Mouse (Mus musculus) embryo, embryonic 10 days (tissue): ENCODE measurements around the gene Mta2.

Source experiments
- DNase-seq: peaks from one replicate; pipeline ENCODE4 v3.0.0-alpha.2; 2015; ENCODE audit warnings: low spot score

Gene Mta2

DNA sequence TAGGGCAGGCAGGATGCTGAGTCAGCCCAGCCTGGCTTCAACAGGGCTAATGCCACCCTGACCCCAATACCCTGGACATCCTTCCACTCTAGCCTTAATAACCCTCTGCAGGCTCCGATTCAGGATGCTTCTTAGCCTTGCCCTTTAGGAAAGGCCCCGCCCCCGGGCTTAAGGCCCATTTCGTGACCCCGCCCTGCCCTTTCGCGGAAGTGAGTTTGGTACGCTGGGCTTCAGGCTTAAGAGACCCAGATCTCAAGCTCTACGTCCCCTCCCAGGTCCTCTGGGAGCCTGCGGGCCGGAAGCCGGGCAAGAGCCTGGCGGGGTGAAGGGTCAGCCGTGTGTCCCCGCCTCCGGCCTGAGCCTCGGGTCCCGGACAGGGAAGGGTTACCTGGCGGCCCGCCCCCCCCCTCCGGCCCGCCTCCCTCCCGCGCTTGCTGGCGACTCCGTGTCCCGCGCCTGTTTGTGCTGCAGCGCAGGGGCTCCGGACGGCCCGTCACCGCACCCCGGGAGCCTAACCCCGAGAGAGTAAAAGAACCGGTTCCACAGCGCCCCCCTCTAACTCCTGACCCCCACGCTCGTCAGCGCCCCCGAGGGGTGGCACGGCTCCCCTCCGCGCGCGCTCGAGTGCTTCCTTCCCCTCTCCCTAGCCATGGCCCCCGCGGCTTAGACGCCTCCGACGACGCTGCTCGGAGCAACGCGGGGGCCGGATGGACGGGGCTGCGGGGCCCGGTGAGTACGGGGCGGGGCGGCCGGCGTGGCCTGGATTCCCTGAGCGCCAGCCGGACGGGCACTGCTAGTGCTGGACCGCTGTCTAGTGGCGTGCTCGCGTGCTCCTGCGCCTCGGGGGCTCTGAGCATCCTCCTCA lies 12.2 kb upstream of the Mta2 start, which contains the start of the genes Rom1 and Eml3:
TSS of gene Rom1 (minus strand) at position 133 of the 865 bp plus-strand sequence.
TSS of gene Eml3 (plus strand) at position 329 of the 865 bp plus-strand sequence.
- peak; percentile 90 for DNase-seq

DNA sequence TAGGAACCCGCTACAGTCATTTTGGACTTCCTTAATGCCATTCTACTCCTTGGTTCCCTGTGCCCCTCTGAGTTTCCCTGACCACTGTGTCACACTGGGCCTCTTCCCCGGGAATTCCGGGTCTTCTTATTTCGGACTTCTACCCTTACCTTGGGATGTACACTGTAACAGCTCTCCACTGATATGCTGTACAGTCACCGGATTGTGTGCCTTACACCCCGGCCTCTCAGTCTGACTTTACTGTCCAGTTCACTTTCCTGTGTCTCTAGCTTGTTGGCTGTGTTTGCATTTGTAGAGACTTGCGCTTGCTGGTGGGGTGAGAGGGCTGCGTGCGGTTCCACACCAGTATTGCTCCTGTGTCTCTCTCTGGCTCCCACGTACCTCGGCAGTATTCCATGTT lies 11.6 kb upstream of the Mta2 start:
- DNase-seq: peak; percentile 25

DNA sequence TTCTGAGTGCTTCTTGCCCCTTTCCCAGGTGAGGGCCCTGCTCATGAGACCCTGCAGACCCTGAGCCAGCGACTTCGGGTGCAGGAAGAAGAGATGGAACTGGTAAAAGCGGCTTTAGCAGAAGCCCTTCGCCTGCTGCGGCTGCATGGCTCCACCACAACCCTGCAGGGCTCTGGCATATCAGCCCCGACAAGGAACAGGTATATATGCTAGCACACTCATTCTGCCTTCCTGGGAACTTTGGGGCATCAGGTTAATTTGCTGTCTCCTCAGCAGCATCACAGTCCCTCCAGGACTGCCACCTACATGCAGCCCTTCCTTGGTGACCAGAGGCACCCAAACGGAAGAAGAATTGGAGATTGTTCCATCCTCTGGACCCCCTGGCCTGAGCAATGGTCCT lies 10.9 kb upstream of the Mta2 start:
- DNase-seq: no peak

DNA sequence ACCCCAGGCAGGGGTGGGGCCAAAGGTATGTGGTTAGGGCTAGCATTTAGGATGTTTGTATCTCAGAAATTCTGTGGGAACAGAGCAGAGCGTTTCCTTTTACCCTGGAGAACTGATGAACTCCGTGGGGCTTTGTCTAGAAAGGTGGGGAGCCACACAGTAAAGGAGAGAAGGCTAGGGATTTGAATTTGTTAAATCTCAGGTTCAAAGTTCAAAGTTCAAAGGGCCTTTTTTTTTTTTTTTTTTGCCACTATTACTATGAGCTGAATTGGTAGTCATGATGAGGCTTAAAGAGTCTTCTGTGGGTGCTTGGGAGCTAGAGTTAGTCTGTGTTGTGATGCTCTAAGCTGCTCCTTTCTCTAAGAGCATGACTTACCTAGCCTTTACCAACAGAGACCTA lies 4.9 kb upstream of the Mta2 start:
- DNase-seq: no peak

DNA sequence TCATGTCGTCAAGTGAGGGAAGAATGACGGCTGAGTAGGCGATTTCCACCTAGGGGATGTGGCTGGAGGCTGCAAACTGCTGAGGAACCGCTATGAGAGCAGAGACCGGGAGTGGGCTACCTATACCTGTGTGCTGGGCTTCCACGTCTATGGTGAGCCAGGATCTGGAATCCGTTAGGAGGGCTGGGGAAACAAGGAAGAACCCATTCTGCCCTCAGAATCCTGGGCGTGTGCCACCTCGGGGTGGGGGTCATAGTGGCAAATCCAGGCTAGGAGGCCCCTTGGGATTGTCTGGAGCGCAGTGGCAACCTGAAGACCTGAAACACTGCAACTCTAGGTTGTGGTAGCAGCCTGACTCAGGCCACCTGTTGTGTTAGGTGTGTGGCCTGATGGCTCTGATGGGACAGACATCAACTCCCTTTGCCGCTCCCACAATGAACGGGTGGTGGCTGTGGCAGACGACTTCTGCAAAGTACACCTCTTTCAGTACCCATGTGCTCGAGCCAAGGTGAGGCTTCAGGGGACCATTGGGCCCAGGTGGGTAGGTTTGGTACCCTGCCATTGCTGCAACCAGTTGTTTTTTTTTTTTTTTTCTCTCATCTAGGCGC lies 1.0 kb upstream of the Mta2 start:
- DNase-seq: no peak

DNA sequence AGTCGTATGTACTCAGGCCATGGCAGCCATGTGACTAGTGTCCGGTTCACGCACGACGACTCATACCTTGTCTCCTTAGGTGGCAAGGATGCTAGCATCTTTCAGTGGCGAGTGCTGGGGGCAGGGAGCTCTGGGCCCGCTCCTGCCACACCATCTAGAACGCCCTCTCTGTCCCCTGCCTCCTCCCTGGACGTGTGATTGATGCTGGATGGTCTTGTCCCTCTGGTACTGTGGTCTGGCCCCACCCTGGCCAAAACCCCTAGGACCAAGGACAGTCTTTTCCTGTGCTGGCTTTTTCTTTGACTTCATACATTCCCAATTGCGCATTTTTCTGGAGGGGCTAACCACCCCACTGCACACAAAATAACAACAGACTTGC lies 550 bp upstream of the Mta2 start:
- DNase-seq: peak; percentile 33

DNA sequence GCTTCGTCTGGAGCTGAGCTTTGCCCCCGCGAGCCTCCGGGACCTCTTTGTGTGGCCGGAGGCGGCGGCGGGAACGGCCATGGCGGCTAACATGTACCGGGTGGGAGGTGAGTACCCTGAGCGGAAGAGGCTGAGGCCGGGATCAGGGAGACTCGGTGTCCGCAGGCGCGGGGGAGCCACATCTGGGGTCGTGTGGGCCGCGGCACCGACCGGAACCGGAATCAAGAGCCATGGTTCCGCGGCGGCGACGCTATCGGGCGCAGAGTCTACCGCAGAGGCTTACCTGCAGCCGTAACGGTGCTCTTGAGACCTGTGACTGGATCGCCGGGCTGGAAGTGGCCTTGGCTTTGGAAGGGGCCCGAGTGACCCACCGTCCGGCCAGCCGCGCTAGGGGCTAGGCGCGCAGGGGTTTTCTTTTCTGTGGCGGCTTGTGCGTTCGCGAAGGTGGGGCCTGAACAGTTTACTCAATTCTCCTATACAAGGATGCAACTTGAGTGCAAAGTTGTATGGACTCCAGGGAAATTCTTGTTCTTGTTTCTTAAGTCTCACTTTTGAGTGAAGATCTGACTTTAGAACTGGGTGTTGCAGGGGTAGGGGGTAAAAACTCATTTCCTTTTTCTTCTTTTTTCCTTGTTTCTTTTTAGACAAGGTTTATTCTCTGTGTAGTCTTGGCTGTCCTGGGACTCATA lies 745 bp downstream of the Mta2 start:
- peak; percentile 69 for DNase-seq

DNA sequence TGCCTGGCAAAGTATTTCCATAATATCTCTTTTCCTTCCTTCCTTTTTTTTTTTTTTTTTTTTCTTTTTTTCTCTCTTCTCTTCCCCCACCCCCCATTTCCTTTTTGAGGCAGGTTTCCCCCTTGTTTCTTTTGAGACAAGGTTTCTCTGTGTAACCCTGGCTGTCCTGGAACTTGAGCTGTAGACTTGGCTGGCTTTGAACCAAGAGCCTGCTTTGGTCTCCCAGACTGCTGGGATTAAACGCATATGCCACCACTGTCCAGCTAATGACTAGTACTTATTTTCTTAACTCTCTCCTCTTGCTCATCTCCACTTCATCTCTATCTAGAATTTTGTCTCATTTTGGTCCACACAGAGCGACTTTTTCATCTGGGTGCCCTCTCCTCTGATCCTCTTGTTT lies 1.4 kb downstream of the Mta2 start:
- no peak for DNase-seq

DNA sequence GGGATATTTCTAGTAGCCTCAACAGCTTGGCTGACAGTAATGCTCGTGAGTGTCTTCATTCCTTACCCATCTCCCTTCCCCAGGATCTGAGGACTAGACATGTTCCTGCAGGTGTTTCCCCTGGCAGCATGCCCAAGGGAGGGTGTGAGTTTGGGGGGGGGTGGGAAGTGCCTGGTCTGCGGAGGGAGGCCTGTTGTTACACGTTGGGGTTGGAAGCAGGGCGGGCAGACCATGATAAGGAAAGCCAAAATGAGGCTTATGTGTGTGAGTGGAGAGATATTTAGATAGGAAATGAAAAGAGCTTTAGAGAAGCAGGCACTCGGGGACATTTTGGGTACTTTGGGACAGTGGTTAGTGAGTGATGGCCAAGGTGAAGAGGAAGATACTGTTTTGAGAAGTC lies 2.4 kb downstream of the Mta2 start:
- DNase-seq: no peak

DNA sequence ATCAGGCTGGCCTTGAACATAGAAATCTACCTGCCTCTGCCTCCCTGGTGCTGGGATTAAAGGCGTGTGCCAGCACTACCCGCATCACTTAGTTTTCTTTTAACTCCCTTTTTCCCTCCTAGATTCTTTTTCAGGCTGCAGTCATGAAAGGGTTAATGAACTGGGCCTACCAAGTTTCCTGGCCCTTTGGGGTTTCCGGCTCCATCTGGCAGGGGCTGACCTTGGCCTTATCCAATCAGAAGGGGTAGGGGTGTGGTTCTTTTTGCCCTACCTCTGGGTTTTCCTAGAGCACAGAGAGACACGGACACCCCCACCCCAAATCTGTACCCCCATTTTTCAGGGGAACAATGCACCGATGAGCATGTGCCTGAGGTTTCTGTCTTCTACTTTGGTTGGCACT lies 3.1 kb downstream of the Mta2 start:
- peak; percentile 80 for DNase-seq

DNA sequence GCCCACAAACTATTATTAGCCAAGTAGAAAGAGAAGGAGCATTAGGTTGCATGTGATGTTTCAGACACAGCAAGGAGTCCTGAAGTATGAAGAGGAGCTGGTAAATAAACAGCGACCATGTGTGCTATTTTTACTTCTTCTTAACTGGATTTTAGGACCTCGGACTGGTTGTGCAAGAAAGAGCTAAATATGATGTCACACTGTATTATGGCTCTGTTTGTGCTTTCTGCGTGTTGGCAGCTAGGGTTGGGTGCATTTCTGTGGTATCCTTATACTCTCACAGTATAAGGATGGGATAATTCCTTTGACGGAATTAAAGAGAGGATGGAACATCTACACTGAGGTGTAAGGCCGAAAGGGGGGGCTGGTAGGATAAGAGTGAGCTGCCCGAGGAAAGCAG lies 3.6 kb downstream of the Mta2 start:
- DNase-seq: no peak

DNA sequence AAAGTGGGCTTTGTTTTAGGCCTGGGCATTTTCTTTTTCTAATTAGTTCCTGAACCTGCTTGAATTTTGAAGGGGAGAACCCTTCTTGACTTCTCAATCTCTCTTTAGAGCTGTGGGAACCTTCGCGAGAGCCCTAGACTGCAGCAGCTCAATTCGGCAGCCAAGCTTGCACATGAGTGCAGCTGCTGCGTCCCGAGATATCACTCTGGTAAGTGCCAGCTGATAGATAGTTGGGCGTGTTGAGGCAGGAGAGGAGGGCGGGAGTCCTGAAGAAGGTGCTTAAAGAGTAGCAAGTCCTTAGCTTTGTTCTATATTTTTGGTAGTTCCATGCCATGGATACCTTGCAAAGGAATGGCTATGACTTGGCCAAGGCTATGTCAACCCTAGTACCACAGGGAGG lies 5.3 kb downstream of the Mta2 start:
- DNase-seq: no peak

DNA sequence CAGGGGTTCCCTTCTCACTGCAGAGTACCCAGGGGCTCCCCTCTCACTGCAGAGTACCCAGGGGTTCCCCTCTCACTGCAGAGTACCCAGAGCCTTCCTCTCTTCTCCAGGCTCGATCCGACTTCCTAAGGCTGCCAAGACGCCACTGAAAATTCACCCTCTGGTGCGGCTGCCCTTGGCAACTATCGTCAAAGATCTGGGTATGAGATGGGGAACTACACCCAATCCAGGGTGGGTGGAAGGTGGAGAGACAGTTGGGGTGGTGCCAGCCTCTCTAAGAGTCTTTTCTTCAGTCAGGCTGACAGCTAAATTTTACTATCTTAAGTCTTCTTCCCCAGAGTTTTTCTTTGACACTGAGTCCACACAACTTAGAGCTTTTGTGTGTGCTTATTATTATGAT lies 8.5 kb downstream of the Mta2 start:
- no peak for DNase-seq

DNA sequence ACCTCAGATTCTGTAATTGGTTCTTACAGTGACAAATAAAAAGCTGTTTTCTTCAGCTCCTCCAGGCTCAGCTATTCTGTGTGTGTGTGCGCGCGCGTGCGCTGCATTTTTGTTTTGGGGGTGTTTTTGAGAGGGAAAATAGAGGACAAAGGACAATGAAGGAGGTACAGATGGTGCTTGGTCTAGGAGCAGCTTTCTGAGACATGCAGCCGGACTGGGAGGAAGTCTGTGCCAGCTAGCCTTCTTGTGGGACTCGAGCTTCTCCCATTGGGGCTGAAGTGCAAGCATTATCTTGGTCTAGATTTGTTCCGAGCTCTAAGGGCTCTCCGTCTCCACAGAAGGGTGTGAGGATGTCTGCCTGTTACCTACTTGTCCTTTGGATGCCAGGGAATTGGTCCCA lies 10.6 kb downstream of the Mta2 start:
- DNase-seq: no peak

DNA sequence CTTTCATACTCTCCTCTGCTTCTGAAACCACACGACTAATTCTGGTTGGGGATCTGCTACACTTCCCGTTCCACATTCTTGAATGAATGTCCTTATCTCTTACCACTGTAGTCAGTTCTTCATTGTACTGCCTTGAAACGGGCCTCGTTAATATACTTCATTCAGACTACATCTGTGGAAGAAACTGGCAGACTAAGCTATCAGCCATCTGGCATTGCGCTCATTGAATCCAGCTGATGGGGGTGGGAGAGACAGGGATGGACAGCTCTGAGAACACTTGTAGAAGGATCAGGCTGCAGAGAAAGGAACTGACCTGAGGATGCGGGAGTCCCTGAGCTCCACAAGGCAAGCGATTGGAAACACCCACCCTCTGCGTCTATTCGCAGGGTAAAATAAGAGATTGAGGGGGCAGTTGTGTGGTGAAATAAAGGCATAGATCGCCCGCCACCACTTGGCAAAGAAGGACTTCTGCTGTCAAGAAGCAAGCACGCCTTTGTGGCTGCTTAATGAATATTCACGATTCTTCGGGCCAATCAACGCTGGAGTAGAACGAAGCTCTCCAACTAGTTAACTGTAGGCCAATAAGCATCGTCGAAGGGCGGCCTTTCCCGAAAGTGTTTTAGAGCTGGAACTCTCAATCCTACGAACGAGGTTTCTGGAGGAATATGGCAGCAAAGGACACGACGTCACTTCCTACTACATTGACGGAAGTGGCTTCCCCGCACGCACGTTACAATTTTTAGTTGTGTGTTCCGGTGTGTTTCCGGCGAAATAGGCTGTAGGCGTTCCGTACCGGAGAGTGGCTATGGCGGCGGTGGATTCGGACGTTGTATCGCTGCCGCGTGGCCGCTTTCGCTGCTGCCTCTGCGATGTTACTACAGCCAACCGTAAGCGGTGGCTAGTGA lies 11.7 kb downstream of the Mta2 start, which contains the start of gene Tut1:
TSS of gene Tut1 (plus strand) at position 713 of the 905 bp plus-strand sequence.
- DNase-seq: peak; percentile 99

DNA sequence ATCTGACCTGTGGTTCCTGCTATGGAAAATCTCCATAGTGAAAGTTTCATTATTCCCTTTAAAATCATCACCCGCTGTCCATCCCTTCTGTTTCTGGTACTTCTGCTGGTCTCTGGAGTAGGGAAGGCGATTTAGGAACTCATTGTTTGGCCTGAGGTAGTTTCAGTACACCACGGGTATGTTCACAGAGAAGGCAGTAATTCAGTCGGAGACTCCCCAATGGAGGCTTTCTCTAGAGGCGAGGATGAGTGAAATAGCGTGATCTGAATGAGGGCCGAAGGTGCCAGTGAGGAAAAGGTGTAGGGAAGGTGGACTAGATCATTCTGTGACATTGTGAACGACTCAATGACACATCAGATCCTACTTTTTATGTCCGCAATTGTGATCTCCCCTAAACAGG lies 12.5 kb downstream of the Mta2 start:
- no peak for DNase-seq

DNA sequence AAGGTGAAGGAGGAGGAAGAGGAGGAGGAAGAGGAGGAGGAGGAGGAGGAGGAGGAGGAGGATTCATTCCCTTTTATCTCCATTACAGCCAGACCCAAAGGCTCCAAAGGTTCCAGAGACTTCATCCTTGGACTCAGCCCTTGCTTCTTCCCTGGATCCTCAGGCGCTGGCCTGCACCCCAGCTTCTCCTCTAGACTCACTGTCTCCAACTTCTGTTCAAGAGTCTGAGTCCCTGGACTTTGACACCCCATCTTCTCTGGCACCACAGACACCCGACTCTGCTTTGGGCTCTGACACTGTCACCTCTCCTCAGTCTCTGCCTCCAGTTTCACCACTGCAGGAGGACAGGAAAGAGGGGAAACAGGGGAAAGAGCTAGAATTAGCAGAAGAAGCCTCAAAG lies 20.6 kb downstream of the Mta2 start:
- DNase-seq: no peak

DNA sequence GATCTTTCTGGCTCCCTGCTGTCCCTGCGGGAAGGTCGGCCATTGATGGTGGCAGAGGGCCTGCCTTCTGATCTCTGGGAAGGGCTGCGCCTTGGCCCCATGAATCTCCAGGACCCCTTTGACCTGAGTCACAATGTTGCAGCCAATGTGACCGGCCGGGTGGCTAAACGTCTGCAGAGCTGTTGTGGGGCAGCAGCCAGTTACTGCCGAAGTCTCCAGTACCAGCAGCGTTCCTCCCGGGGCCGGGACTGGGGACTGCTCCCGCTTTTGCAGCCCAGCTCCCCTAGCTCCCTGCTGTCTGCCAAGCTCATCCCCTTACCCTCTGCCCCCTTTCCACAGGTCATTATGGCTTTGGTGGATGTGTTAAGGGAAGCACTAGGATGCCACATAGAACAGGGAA lies 23.4 kb downstream of the Mta2 start:
- DNase-seq: no peak

DNA sequence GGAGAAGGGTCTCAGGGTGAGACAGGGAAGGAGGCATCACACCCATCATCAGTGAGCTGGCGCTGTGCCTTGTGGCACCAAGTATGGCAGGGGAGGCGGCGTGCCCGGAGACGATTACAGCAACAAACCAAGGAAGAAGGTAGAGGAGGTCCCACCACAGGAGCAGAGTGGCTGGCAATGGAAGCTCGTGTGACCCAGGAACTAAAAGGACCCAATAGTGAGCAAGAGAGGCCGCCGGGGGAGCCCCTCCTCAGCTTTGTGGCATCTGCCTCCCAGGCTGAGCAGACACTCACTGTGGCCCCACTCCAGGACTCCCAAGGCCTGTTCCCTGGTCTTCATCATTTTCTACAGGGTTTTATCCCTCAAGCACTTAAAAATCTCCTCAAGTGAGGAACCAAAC lies 24.1 kb downstream of the Mta2 start:
- DNase-seq: no peak

DNA sequence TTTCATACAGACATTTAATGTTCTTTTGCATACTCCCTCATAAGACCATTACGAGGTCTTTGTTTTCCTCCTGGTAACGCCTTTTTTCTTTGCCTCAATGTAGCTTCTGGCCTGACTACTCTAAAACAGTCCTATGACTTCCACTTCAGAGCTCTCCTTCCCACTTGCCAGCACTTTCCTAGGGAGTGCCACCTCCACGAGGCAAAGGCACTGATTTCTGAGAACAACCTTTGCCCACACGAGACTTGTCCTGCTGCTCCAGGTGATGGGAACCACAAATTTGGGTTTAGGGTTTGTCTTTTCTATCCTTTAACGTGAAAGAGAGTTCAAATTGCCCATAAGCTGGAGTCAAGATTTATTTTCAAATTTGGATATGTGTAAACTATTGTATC lies 24.5 kb downstream of the Mta2 start:
- DNase-seq: no peak

DNA sequence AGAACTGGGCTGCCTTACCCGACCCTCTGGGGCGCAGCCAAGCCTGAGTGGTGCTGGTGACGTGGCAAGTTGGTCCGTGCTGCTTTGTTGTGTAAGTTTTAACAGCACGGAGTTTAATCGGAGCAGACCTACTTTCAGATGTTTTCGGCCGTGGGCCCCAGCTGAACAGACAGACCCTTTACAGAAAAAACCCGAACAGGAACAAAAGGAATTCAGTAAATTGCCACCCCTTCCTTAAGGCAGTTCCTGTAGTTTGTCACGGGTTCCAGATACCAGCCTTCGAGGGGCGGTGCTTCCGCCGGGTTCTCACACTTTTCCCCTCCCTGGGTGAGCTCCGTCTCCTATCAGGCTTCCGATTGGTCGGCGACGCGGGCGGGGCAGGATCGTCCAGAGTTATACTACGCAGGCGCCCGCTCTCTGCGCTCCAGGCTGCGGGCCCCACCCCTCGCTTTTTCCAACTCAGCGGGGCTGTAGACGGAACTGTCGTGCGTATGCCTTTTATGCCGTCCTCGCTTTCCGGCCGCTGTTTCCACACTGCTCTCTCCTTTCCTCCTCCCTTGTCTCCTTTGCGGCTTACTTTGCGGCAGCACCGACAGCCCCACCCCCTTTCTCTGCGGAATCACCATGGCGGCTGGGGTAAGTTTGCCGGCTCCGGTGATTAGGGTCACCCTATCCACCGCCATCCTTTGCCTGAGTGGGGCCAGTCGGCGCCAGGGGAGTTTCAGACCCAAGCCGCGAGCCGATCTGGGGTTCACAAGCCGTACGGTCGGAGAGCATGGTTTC lies 25.1 kb downstream of the Mta2 start, which contains the start of gene Eef1g:
TSS of gene Eef1g (plus strand) at position 452 of the 783 bp plus-strand sequence.
- peak; percentile 98 for DNase-seq
